Mouse (Mus musculus) E14TG2a.4 (cell line): ENCODE measurements at regions not wholly inside any gene's neighbourhood (a gene's known extent, or its start where the extent isn't known, plus 50 kb on each side); places are given as distances from the start of the nearest gene placed in this dataset.

Experiments used
- CTCF ChIP-seq: conservative IDR thresholded peaks from 2 replicates; pipeline ENCODE4 v1.5.1; 2014; ENCODE audit warnings: low read length
- NANOG ChIP-seq: IDR thresholded peaks from 2 replicates; pipeline ENCODE4 v1.6.1; 2014; ENCODE audit warnings: borderline replicate concordance, low read length, mixed read lengths
- POU5F1 ChIP-seq: IDR thresholded peaks from 2 replicates; pipeline ENCODE4 v1.6.1; 2014; ENCODE audit warnings: low read length, borderline replicate concordance

DNA sequence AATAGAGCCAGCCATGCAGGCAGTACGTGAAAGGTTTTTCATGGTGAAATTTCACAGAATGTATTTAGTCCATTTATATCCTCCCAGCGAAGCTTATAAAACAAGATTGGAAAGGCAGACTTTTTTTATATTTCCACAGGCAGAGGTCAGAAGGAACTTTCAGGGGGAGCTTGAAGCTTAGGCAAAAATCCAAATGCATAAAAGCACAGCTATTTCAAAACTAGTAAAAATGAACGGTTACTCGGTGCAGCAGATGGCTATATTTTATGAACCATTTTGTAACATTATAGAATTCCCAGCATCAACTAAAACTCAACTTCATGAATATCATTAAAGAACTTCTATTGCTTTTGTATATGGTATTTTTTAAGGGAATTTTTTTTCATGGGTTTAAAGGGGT, 518.1 kb upstream of the Robo2 start:
- TF ChIP-seq CTCF (no peak), NANOG (no peak), POU5F1 (no peak)
